Mouse (Mus musculus): ENCODE measurements around the gene Fbxo3.
"Not testable (repeated sequence)": the region's sequence is repeated elsewhere in the genome, so short reads cannot be mapped to it uniquely, and the experiment has no call there.

Gene Fbxo3

GRCm38 (mm10) chr2:104027458-104028138, at the start of gene Fbxo3:
Gene Fbxo3 (plus strand): TSS chr2:104027721.
- DNase-seq (ENCODE audit: low read depth, low spot score) = peak; percentile 83

- DNase-seq (ENCODE audit: low read depth, low spot score) = peak; percentile 74
Measured at GRCm38 (mm10) chr2:103982250-103982649, 45.3 kb upstream of the Fbxo3 start.

GRCm38 (mm10) chr2:103983146-103983545, 44.4 kb upstream of the Fbxo3 start:
- no peak for DNase-seq (ENCODE audit: low read depth, low spot score)

- DNase-seq (ENCODE audit: low read depth, low spot score) = not testable (repeated sequence)
Measured at GRCm38 (mm10) chr2:103987595-103987994, 39.9 kb upstream of the Fbxo3 start.

- no peak for DNase-seq (ENCODE audit: low read depth, low spot score)
Measured at GRCm38 (mm10) chr2:103989724-103990123, 37.8 kb upstream of the Fbxo3 start.

- DNase-seq (ENCODE audit: low read depth, low spot score) = peak; percentile 61
Measured at GRCm38 (mm10) chr2:103991303-103991702, 36.2 kb upstream of the Fbxo3 start.

GRCm38 (mm10) chr2:103992162-103992561, 35.4 kb upstream of the Fbxo3 start:
- no peak for DNase-seq (ENCODE audit: low read depth, low spot score)

- DNase-seq (ENCODE audit: low read depth, low spot score) = peak; percentile 94
Measured at GRCm38 (mm10) chr2:103992618-103993332, 34.7 kb upstream of the Fbxo3 start.

- peak; percentile 75 for DNase-seq (ENCODE audit: low read depth, low spot score)
Measured at GRCm38 (mm10) chr2:104001076-104001475, 26.4 kb upstream of the Fbxo3 start.

GRCm38 (mm10) chr2:104001861-104002260, 25.7 kb upstream of the Fbxo3 start:
- DNase-seq (ENCODE audit: low read depth, low spot score) = no peak

GRCm38 (mm10) chr2:104002711-104003413, 24.7 kb upstream of the Fbxo3 start:
- peak; percentile 83 for DNase-seq (ENCODE audit: low read depth, low spot score)

GRCm38 (mm10) chr2:104007793-104008519, 19.6 kb upstream of the Fbxo3 start:
- DNase-seq (ENCODE audit: low read depth, low spot score) = no peak

GRCm38 (mm10) chr2:104008853-104009252, 18.7 kb upstream of the Fbxo3 start:
- not testable (repeated sequence) for DNase-seq (ENCODE audit: low read depth, low spot score)

- no peak for DNase-seq (ENCODE audit: low read depth, low spot score)
Measured at GRCm38 (mm10) chr2:104023096-104023495, 4.4 kb upstream of the Fbxo3 start.

- no peak for DNase-seq (ENCODE audit: low read depth, low spot score)
Measured at GRCm38 (mm10) chr2:104024656-104025055, 2.9 kb upstream of the Fbxo3 start.

GRCm38 (mm10) chr2:104028139-104028723, 710 bp downstream of the Fbxo3 start, which contains the start of gene 4931422A03Rik:
Gene 4931422A03Rik (minus strand): TSS chr2:104028361.
- no peak for DNase-seq (ENCODE audit: low read depth, low spot score)

- no peak for DNase-seq (ENCODE audit: low read depth, low spot score)
Measured at GRCm38 (mm10) chr2:104029074-104029473, 1.6 kb downstream of the Fbxo3 start.

GRCm38 (mm10) chr2:104030381-104030780, 2.9 kb downstream of the Fbxo3 start:
- no peak for DNase-seq (ENCODE audit: low read depth, low spot score)

GRCm38 (mm10) chr2:104032056-104032455, 4.5 kb downstream of the Fbxo3 start:
- peak; percentile 63 for DNase-seq (ENCODE audit: low read depth, low spot score)

GRCm38 (mm10) chr2:104034832-104035472, 7.4 kb downstream of the Fbxo3 start:
- DNase-seq (ENCODE audit: low read depth, low spot score) = peak; percentile 75

- DNase-seq (ENCODE audit: low read depth, low spot score) = no peak
Measured at GRCm38 (mm10) chr2:104035595-104035994, 8.1 kb downstream of the Fbxo3 start.

Data from R1 (cell line).